Mouse (Mus musculus): ENCODE results near the gene Tmub1.

GRCm38 (mm10) chr5:24445428-24446080, 2.1 kb downstream of the Tmub1 start:
- TF ChIP-seq POLR2A (IDR thresholded peaks at IDR 0.05; ENCODE audit: low read depth, low read length) = no peak
- TF ChIP-seq CTCF (conservative IDR thresholded peaks at IDR 0.05; ENCODE audit: insufficient read depth, insufficient read length, low read depth, low read length) = no peak

All from kidney, adult 2 months (tissue).